Mouse (Mus musculus) MEL (cell line): ENCODE data around the gene Frem1. TPM values are rescaled to one million over a fixed set of nuclear protein-coding genes. Genes with fewer than 3 reads are reported as not detected.

Experiments
- DNase-seq: peaks from one replicate; pipeline ENCODE4 v3.0.0; 2011; ENCODE audit warnings: low read depth, low spot score
- H3K27ac ChIP-seq: 2 replicates; pipeline ENCODE4 v1.5.1; 2012; ENCODE audit warnings: low read depth, mild to moderate bottlenecking, control low read depth, low read length, moderate library complexity; ENCODE audit not compliant: control insufficient read depth
- H3K27me3 ChIP-seq, 2 experiments: fragments of 150-350 bp in 1 of 2; sonication (generic) in 1 of 2; 2 replicates each; pipeline ENCODE4 v1.6.1; 2012; ENCODE audit warnings: low read length in 2 of 2, mild to moderate bottlenecking in 2 of 2, improper control_type of control experiment in 1 of 2, moderate library complexity in 1 of 2; ENCODE audit not compliant: insufficient read depth in 2 of 2, control insufficient read depth in 1 of 2
- H3K36me3 ChIP-seq, 2 experiments: 2 replicates each; pipeline ENCODE4 v1.6.1; 2012 to 2014; ENCODE audit warnings: low read length in 2 of 2, improper control_type of control experiment in 1 of 2, inconsistent platforms in 1 of 2, mild to moderate bottlenecking in 1 of 2; ENCODE audit not compliant: insufficient read depth in 2 of 2, control insufficient read depth in 1 of 2
- H3K4me1 ChIP-seq, 2 experiments: fragments of 150-350 bp in 1 of 2; sonication (generic) in 1 of 2; 2 replicates each; pipeline ENCODE4 v1.6.1; 2012; ENCODE audit warnings: low read length in 2 of 2, improper control_type of control experiment in 1 of 2, mild to moderate bottlenecking in 1 of 2; ENCODE audit not compliant: insufficient read depth in 2 of 2, control insufficient read depth in 1 of 2
- H3K4me3 ChIP-seq, 2 experiments: fragments of 150-350 bp in 1 of 2; sonication (generic) in 1 of 2; 2 replicates each; pipeline ENCODE4 v1.5.1; 2012; ENCODE audit warnings: low read depth in 2 of 2, low read length in 2 of 2, mild to moderate bottlenecking in 2 of 2, moderate library complexity in 2 of 2, control low read depth in 1 of 2, improper control_type of control experiment in 1 of 2; ENCODE audit not compliant: control insufficient read depth in 1 of 2, insufficient read depth in 1 of 2
- H3K79me2 ChIP-seq: 2 replicates; pipeline ENCODE4 v1.6.1; 2012; ENCODE audit warnings: mild to moderate bottlenecking, low read length, moderate library complexity; ENCODE audit not compliant: control insufficient read depth, poor library complexity, insufficient read depth
- H3K9ac ChIP-seq: 2 replicates; pipeline ENCODE4 v1.6.1; 2012; ENCODE audit warnings: low read depth, mild to moderate bottlenecking, control low read depth, low read length, moderate library complexity; ENCODE audit not compliant: control insufficient read depth, poor library complexity, severe bottlenecking
- H3K9me3 ChIP-seq: fragments of 150-350 bp; sonication (generic); replicated peaks from 2 replicates; pipeline ENCODE4 v1.6.1; 2012; ENCODE audit warnings: mild to moderate bottlenecking, low read length, improper control_type of control experiment, moderate library complexity; ENCODE audit not compliant: insufficient read depth
- BHLHE40 ChIP-seq: IDR thresholded peaks from 2 replicates; pipeline ENCODE4 v1.6.1; 2012; ENCODE audit warnings: low read depth, mild to moderate bottlenecking, inconsistent platforms, low read length, improper control_type of control experiment, borderline replicate concordance
- CHD1 ChIP-seq: IDR thresholded peaks from 2 replicates; pipeline ENCODE4 v1.6.1; 2012; ENCODE audit warnings: low read depth, mild to moderate bottlenecking, inconsistent platforms, low read length, improper control_type of control experiment
- CHD2 ChIP-seq: IDR thresholded peaks from 2 replicates; pipeline ENCODE4 v1.6.1; 2011; ENCODE audit warnings: low read length, improper control_type of control experiment
- ELF1 ChIP-seq: IDR thresholded peaks from 2 replicates; pipeline ENCODE4 v1.6.1; 2014; ENCODE audit warnings: low read depth, mild to moderate bottlenecking, inconsistent platforms, low read length, improper control_type of control experiment, moderate library complexity
- ETS1 ChIP-seq: IDR thresholded peaks from 2 replicates; pipeline ENCODE4 v1.6.1; 2012; ENCODE audit warnings: low read depth, mild to moderate bottlenecking, inconsistent platforms, low read length, improper control_type of control experiment, moderate library complexity
- HCFC1 ChIP-seq: IDR thresholded peaks from 2 replicates; pipeline ENCODE4 v1.6.1; 2012; ENCODE audit warnings: low read depth, mild to moderate bottlenecking, inconsistent platforms, low read length, improper control_type of control experiment, moderate library complexity
- MAX ChIP-seq: IDR thresholded peaks from 2 replicates; pipeline ENCODE4 v1.6.1; 2011; ENCODE audit warnings: low read length, improper control_type of control experiment
- MAZ ChIP-seq: IDR thresholded peaks from 2 replicates; pipeline ENCODE4 v1.6.1; 2012; ENCODE audit warnings: low read depth, mild to moderate bottlenecking, inconsistent platforms, low read length, improper control_type of control experiment
- MEF2A ChIP-seq: IDR thresholded peaks from 2 replicates; pipeline ENCODE4 v1.6.1; 2014; ENCODE audit warnings: low read depth, mild to moderate bottlenecking, inconsistent platforms, low read length, improper control_type of control experiment; ENCODE audit not compliant: poor library complexity, insufficient replicate concordance, severe bottlenecking; ENCODE audit errors: extremely low read depth
- MYC ChIP-seq: IDR thresholded peaks from 2 replicates; pipeline ENCODE4 v1.6.1; 2011; ENCODE audit warnings: low read depth, mild to moderate bottlenecking, low read length, improper control_type of control experiment, moderate library complexity
- NELFE ChIP-seq: IDR thresholded peaks from 2 replicates; pipeline ENCODE4 v1.6.1; 2011; ENCODE audit warnings: low read depth, low read length, improper control_type of control experiment
- POLR2AphosphoS2 ChIP-seq: IDR thresholded peaks from 2 replicates; pipeline ENCODE4 v1.6.1; 2011; ENCODE audit warnings: low read length, improper control_type of control experiment
- POLR2AphosphoS5 ChIP-seq: IDR thresholded peaks from 2 replicates; pipeline ENCODE4 v1.6.1; 2012; ENCODE audit warnings: low read depth, borderline replicate concordance, mild to moderate bottlenecking, inconsistent platforms, low read length, moderate library complexity, mixed read lengths
- RAD21 ChIP-seq: IDR thresholded peaks from 2 replicates; pipeline ENCODE4 v1.6.1; 2011; ENCODE audit warnings: mild to moderate bottlenecking, low read depth, low read length, improper control_type of control experiment
- RCOR1 ChIP-seq: IDR thresholded peaks from 2 replicates; pipeline ENCODE4 v1.6.1; 2012; ENCODE audit warnings: low read depth, mild to moderate bottlenecking, inconsistent platforms, low read length, improper control_type of control experiment
- TCF12 ChIP-seq: IDR thresholded peaks from 2 replicates; pipeline ENCODE4 v1.6.1; 2014; ENCODE audit warnings: low read depth, mild to moderate bottlenecking, inconsistent platforms, low read length, improper control_type of control experiment, moderate library complexity
- ZMIZ1 ChIP-seq: IDR thresholded peaks from 2 replicates; pipeline ENCODE4 v1.6.1; 2012; ENCODE audit warnings: low read depth, mild to moderate bottlenecking, inconsistent platforms, low read length, improper control_type of control experiment, moderate library complexity
- ZNF384 ChIP-seq: IDR thresholded peaks from 2 replicates; pipeline ENCODE4 v1.6.1; 2012; ENCODE audit warnings: low read depth, mild to moderate bottlenecking, inconsistent platforms, low read length, improper control_type of control experiment
- polyA plus RNA-seq, 2 experiments: library from polyadenylated mRNA; stranded (reverse) in 1 of 2; unstranded in 1 of 2; fragments of >175 nt in 1 of 2; fragments of >200 nt in 1 of 2; gene quantifications; 2 replicates each; pipeline versions ENCODE4 v1.2.1 to v1.2.4; 2012; ENCODE audit warnings: low replicate concordance in 2 of 2, low read depth in 1 of 2; ENCODE audit not compliant: insufficient read length in 2 of 2, insufficient read depth in 1 of 2, missing spikeins in 1 of 2
- total RNA-seq: library from RNA; depleted of rRNA; stranded (reverse); fragments of 300-350 nt; gene quantifications from 2 replicates; pipeline ENCODE4 v1.2.3, GENCODE M21; 2012

Frem1 gene
- total and polyA plus RNA-seq, 3 experiments = not detected

GRCm38 (mm10) chr4:82961024-82961423 is 91.1 kb downstream of the Frem1 start:
- Histone ChIP-seq H3K79me2 (no peaks in the 10 kb centered on the region), H3K27ac (no peak overlapping the region), H3K9me3 (no peaks in the 10 kb centered on the region), H3K36me3 (no peaks in the 10 kb centered on the region), H3K4me3 (no peak overlapping the region), H3K9ac (no peak overlapping the region), H3K27me3 (no peaks in the 10 kb centered on the region; a peak in 1 of 4 replicates), H3K4me1 (no peaks in the 10 kb centered on the region)
- TF ChIP-seq MAX (no peak), ELF1 (no peak), RAD21 (no peak), MAZ (no peak), MEF2A (no peak), MYC (no peak), ZMIZ1 (no peak)
- DNase-seq = no peak

- DNase-seq = no peak
- Histone ChIP-seq H3K27ac (no peak overlapping the region), H3K36me3 (no peaks in the 10 kb centered on the region), H3K27me3 (no peaks in the 10 kb centered on the region), H3K4me3 (no peak overlapping the region), H3K9me3 (no peaks in the 10 kb centered on the region), H3K4me1 (no peaks in the 10 kb centered on the region), H3K79me2 (no peaks in the 10 kb centered on the region), H3K9ac (no peak overlapping the region)
- no peak for TF ChIP-seq ETS1
- no peak for TF ChIP-seq MYC
- TF ChIP-seq RCOR1 = no peak
- no peak for TF ChIP-seq CHD2
- no peak for TF ChIP-seq ZMIZ1
- TF ChIP-seq NELFE = no peak
- TF ChIP-seq CHD1 = no peak
- TF ChIP-seq ZNF384 = no peak
- no peak for TF ChIP-seq POLR2AphosphoS5
- TF ChIP-seq TCF12 = no peak
- TF ChIP-seq HCFC1 = no peak
- TF ChIP-seq POLR2AphosphoS2 = no peak
- TF ChIP-seq BHLHE40 = no peak
Observed at GRCm38 (mm10) chr4:82957827-82958538, 94.2 kb downstream of the Frem1 start.
